Mouse (Mus musculus) left cerebral cortex, adult 11 months (tissue): Measurements from ENCODE around the gene Stx11.
"Not testable (repeated sequence)": the region's sequence is repeated elsewhere in the genome, so short reads cannot be mapped to it uniquely, and the experiment has no call there.

Source experiments
- DNase-seq: peaks from one replicate; pipeline ENCODE4 v3.0.0; 2022; ENCODE audit warnings: low spot score

The Stx11 gene

DNA sequence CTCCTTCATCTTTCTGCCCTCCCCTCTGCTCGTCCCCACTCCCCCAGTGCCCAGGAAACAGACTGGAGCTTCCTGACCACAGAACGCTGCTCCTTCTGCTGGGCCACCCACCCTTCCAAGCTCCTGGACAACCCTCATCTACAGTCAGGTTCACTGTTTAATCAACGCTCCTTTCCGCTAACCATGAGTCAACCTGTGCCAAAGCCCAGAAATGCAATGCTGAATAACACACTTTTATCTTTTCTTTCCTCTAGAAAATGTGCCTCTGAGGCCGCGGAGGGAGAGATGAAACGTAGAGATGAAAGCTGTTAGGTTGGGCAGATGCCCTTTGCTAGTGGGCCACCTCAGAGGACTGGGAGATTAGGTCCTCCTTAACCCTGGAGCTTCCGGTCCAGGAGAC lies 2.6 kb downstream of the Stx11 start:
- no peak for DNase-seq

DNA sequence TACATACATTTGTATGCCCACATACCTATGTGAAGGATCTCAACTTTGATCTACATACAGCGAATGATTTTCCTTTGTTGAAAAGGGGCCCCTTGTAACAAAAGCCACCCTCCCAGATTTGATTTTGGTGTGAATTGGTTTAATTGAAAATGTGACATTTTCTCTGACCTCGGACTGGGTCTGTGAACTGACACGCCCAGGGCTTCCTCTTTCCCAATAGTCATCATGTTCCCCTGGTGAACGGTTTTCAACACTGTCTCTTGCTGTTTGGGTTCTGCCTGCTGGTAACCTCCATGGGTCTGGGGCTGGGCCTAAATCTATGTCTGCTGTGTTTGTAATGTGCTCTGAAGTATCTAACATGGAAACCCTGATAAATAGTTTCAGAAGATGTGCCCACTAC lies 6.8 kb downstream of the Stx11 start:
- DNase-seq = no peak

DNA sequence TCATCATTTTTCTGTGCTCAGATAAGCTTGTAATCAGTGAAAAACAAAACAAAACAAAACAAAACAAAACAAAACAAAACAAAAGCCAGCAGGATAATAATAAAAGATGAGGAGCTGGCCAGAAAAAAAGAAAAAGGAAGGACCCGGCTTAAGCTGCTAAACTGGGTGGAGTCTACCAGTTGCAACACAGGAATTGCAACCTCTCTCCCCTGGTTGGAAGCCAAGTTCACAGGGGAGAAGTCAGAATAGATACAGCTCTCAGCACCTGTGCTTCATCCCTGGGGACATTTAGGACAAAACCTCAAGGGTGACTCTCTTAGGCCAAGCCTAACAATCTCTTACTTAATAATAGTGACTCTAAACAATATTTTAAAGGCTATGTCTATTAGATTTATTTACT lies 8.3 kb downstream of the Stx11 start:
- no peak for DNase-seq

DNA sequence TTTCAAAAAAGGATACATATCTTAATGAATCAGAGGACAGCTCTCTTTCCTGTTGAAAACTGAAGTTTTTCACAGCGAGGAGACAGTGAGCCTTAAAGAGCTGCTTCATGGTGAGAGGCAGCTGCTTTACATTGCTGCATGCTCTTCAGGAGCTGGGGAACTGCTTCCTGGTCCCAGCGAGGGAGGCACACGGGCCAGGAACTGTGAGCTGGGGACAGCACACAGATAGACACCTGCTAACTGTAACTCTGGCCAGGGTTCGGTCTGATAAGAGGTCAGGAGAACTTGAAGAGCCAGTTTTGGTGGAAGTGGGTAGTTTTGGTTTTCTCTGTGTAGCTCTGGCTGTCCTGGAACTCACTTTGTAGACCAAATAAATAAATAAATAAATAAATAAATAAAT lies 12.7 kb downstream of the Stx11 start:
- DNase-seq = not testable (repeated sequence)

DNA sequence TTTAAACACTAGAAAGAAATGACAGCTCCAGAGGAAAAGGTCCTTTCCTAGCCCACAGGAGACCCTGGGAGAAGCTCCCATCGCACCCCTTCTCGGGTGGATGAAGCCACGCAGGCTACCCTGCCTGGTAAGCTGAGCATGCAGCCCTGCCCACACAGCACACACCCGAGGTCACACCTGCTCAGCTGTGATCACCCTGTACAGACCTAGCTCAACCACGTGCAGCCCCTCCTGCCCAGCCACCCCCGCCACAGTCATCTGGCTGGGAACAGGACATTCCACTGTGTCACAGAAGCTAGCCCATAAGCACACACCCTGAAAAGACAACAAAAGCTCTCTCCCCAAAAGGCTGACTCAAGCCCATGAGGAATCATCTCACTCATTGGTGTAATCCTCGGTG lies 14.8 kb downstream of the Stx11 start:
- no peak for DNase-seq

DNA sequence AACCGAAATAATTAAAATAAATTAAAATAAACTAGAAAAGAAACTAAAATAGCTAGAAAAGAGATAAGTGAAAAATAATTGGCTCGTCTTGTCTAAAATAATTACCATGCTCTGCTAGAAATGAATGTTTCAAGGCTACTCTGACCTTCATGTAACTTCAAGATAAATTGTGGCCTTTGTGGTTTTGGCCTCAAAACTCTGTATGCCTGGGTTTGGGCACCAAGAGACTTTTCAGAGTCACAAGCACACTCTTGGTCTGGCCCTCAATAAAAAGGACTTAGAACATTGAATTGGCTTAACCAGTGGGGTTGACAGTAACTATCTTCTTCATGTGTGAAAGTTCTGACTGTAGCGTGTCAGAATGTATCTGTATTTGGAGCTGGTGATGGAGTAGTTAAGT lies 16.5 kb downstream of the Stx11 start:
- no peak for DNase-seq

DNA sequence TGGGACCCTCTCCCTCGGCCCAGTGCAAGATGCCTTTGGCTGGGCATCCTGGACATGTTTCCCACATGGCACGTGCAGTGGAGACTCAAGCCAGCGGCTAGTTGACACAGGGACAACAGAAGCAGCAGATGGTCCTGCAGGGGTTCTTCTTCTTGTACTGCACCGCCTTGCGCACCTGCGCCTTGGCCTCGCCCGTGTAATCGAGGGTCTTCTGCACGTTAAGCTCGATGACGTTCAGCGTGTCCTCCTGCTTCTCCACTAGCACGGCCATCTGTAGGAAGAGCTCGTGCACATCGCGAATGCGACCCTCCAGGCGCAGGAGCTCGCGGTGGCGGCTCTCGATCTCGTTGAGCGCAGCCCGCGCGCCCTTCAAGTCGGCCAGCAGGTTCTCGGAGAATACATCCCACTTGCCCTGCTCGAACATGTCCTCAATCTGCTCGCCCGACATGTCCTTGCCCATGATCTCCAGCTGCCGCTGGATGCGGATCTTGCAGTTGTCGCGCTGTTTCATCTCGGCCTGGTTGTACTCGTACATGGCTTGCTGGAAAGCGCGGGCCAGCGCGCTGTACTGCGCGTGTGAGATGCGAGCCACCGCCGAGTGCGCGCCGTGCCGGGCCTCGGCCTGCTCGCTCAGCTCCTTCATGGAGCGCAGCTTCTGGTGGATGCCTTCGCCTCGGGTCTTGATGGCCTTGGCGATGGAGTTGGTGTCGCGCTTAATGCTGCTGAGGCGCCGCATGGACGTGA lies 22.9 kb downstream of the Stx11 start:
- no peak for DNase-seq

DNA sequence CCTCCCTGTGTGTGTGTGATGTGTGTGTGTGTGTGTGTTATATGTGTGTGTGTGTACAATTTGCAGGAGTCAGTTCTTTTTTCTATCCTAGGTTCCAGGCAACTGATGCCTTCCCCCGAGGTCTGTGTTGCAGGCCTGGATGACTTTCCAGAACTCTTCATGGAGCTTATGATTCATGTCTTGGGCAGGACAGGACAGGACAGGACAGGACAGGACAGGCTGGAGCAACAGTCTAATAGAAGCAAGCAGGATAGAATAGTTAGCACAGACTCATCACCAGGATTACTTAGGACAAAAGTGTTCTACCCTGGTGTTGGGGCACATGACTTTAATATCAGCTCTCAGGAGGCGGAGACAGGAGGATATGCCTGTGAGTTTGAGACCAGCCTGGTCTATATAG lies 25.3 kb downstream of the Stx11 start:
- DNase-seq = no peak

DNA sequence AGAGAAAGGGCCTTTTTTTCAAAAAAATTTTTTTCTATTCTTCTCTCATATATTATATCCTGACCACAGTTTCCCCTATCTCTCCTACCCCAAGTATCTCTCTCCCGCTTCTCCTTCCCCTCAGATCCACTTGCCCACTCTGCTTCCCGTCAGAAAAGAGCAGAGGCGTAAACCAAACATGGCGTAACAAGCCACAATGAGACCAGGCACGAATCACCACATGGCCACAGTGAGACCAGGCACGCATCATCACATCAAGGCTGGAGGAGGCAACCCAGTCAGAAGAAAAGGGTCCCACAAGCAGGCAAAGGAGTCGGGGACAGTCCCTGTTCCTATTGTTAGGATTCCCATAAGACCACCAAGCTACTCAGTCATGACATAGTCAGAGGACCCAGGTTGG lies 28.0 kb downstream of the Stx11 start:
- no peak for DNase-seq

DNA sequence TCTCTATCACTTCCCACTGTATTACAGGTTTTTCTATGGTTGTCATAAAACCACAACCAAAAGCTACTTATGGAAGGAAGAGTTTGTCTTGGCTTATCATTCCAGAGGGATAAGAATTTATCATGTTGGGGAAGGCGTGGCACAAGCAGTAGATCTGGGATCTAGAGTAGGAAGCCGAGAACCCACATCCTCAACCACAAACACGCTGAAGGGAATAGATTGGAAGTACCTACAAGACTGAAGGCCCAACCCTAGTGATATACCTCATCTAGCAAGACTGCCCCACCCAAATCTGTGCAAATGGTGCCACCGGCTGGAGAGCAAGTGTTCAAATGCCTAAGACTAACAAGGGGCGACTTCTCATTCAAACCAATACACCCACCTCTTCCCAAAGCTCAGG lies 28.5 kb downstream of the Stx11 start:
- no peak for DNase-seq

DNA sequence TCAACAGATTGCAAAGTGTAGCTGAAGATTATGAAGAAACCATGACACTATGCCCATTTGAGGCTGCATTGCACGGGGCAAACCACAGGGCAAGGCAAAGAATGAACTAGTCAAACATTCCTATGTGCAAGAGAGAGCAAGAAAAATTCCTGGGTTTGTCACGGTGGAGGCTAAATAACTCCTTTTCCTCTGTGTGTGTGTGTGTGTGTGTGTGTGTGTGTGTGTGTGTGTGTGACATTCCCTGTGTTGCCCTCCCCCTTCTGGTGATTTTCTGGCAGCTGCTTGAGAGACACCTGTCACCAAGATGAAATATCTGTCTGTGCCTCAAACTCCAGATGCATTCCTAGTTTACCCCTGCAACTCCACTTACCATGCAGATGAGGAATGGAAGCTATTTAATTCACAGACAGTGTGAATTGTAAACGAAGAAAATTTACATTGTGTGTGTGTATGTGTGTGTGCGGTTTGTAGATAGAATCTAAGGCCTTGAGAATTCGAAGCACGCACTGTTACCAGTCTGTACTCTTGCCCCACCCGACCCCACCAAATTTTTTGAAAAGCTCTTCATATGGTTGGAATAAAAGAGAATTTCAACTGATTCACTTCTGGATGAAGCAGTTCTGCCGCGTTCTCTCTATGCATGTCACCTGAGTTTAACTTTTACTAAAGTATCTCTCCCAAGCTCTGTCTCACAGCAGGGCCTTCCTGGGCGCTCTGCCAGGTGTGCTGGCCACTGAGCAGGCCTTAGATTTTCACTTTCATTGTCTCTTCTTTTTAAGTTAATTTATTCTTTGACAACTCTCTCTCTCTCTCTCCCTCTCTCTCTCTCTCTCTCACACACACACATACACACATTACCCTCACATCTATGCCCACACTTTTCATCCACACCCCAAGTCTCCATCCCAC lies 32.4 kb downstream of the Stx11 start:
- no peak for DNase-seq

DNA sequence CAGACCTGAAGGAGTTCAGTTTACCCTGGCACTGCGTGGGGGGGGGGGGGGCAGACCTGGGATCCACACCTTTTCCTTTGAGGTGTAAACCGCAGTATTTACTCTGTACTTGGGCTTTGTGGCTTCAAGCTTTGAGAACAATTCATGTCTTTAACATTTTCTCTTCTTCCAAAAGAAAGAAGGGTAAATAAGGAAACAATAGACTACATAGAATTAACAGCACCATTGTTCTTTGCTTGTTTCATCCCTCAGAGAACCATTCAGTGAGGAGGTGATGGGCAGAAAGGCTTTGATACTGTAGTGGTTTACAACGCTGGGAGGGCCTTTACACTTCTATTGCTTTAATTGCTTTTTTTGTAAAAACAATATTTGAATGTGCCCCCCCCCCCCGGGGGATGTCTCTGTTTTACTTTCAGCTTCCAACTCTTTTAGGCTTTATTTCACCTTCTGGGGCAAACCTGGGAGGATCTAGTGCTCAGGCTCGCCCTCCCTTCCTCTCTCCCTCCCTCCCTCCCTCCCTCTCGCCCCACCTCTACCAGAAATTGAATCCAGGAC lies 33.7 kb downstream of the Stx11 start:
- DNase-seq = no peak

DNA sequence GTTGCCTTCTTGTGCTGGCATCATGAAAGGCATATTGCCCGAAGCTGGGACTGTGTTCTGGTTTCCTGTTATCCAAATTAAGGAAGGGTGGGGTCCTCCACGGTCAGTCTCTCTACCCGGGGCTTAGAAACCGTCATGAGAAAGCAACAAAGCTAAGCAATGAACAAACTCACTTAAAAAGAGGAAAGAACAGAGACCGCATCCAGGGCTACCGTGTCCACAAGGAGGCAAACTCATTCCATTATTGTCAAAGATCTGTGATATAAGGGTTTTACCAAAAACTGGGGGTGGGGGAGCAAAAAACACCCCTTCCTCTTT lies 34.3 kb downstream of the Stx11 start:
- no peak for DNase-seq

DNA sequence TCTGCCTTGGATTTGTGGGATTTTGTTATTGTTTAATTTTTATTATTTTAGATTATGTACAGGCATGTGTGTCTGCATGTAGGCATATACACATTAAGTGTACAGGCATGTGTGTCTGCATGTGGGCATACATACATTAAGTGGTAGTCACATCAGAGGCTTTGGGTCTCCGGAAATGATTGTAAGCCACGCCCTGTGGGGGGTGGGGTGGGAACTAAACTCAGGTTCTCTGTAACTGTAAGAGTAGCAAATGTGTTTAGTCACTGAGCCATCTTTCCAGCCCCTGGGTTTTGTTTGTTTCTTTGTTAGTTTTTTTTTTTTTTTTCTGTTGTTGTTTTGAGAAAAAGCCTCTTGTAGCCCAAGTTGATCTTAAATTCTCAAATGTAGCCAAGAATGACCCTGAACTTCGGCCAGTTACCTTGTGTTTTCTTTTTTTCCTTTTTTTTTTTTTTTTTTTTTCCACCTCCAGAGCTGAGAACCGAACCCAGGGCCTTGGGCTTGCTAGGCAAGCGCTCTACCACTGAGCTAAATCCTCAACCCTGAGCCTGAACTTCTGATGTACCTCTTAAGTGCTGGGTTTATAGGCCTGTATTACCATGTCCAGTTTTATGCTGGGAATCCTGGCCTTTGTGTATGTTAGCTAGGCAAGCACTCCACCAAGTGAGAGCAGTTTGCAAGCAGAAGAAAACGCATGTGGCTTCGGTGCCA lies 34.8 kb downstream of the Stx11 start:
- DNase-seq = no peak

DNA sequence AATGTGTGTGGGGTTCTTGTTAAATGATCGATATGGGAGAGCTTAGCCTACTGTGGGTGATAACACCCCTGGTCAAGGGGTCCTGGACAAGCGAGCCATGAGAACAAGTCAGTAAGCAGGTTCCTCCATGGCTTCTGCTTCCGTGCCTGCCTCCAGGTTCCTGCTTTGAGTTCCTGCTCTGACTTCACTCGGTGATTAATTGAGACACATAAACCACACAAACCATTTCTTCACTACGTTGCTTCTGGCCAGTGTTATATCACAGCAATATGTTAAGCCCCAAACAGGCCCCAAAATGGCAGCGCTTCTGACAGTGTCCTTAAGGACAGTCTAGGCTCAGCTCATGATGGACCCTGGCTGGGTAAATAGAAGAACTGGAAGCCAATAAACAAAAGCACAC lies 35.9 kb downstream of the Stx11 start:
- DNase-seq = no peak

DNA sequence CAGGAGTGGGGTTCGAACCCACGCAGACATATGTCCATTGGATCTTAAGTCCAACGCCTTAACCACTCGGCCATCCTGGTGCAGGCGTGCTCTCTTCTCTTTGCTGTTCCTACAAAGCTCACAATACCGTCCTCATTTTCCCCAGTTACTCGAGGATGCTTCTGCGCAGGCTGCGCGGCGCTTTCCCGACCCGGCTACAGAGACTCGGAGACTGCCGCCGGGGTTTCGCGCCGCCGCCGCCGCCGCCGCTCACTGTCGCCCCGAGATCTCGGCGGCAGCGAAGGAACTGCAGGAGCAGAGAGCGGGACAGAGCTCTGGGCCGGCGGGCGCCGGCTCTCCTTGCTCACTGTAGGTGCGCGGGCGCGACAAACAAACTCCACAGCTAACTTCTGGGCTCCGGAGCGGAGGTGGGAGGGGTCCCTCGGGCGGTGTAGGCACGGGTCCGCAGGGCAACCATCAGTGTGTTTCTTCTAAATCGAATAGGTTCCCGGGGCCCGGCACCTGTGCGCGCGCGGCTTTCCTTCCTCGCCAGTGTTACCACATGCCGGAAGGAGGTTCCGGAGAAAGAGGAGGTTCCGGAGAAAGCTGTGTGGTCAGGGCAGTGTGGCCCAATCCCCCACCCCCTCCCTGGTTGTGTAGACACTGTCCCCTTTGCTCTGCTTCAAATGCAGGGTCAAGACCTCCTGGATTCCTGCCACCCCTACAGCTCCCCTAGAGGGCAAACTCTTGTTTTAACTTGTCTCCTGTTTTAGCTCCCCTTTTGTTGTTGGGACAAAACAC lies 41.3 kb downstream of the Stx11 start:
- peak; percentile 95 for DNase-seq

DNA sequence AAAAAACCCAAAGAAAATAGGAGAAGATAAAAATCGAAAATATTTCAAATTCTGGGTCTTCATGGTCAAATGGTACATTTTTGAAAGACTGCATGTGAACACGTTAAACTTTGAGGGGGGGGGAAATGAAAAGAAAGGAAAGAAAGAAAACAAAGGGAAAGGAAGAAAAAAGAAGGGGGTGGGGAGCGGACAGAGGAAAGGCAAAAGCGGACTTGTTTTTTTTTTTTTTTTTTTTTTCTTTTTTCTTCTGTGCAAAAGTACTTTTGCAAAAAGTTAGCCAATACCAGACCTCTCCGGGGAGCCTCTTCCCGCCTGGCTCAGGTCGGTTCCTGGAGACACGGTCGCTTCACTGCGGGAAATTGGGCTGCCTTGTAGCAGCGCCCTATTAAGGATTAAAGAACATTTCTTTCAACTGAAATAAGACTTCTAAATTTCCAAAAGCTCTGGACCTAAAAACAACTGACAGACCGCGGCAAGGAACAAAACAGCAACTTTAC lies 42.0 kb downstream of the Stx11 start:
- no peak for DNase-seq

DNA sequence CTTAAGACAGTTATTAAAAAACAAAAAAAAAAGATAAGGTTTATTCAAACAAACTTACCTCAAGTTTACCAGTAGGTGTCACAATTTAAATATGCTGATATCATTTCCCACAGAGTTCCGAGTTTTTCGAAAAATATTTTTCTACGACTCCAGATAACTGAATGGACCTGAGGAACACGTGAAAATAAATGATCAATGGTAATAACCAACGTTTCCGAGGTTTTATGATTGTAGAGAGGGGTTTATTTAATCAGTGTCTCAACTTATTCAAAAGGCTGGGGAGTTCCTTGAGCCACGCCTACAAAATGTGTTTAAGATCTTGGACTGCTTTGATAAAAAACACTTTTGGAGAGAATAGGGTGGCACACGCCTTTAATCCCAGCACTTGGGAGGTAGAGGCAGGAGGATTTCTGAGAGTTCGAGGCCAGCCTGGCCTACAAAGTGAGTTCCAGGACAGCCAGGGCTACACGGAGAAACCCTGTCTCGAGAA lies 42.5 kb downstream of the Stx11 start:
- no peak for DNase-seq

DNA sequence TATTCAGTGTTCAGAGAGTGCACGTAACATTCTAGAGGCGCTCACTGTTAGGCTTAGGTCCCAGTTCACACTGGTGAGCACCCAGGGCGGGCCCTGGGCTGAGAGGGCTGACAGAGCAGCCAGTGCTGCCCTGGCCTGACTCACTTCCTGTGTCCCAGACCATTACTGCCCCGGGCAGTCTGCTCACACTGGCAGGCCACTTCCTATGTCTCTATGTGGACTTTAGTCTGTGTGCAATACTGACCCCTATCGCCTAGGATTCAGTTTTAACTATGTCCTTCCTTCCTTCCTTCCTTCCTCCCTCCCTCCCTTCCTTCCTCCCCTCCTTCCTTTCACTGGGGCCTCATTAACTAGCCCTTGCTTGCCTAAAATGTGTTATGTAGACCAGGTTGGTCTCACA lies 44.8 kb downstream of the Stx11 start:
- DNase-seq = no peak

DNA sequence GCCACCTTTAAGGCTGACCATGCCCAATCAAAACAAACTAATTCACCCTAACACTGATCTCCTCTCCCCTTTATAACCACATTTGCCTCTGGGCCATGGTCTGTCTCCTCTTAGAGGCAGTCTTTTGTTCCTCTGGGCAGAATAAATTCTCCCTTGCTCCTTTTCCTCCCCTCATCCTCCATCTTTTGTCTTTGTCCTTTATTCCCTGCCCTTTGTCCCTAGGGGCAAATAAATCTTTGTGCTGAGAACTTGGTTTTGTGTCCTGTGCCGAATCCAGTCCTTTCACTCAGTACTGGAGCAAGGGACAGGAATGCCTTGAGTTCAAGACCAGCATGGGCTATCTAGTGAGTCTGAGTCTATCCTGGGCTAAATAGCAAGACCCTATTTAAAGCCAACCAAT lies 46.5 kb downstream of the Stx11 start:
- no peak for DNase-seq

DNA sequence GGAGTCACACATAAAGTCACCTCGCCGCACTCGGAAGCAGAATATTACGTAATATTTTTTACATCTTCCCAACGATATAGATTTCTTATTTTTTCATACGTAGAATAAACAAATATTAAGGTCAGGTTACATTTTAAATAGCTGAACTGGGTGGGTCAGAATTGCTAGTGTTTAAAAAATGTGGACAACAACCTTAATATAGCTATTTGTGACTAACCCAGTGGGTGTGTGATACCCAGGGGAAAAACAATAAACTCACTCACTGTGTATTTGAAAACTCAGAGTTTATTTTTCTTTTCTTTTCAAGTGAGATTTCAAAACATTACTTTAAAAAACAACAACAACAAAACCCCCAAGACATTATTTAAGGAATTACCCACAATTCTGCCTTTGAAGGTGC lies 47.7 kb downstream of the Stx11 start:
- no peak for DNase-seq

DNA sequence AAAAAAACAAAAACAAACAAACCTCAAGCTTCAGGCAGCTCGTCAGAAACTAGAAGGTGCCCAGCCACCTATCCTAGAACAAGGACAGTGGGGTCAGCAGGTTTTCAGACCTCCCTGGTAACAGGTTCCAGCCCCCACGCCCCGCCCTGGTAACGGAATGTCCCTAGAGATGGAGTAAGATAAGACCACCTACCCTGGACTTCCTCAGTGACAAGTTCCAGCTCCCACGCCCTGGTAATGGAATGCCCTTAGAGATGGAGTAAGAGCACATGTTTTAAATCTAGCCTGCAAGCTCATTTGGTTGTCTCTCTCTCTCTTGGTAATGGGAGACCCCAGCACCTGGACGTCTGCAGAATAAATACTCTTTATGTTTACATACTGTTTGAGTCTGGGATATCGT lies 48.3 kb downstream of the Stx11 start:
- DNase-seq = no peak
